Mouse (Mus musculus): Measurements from ENCODE around the gene Zfp385c. TPM values are rescaled to one million over a fixed set of nuclear protein-coding genes. Genes with fewer than 3 reads are reported as not detected.

The Zfp385c gene
- polyA plus RNA-seq, 1 experiment = 0.17 TPM

GRCm38 (mm10) chr11:100719893-100720292 is 27.6 kb upstream of the Zfp385c start:
- TF ChIP-seq POLR2A (IDR thresholded peaks at IDR 0.05; ENCODE audit: extremely low read depth, insufficient read depth, low read length) = no peak
- TF ChIP-seq CTCF (IDR thresholded peaks at IDR 0.05; ENCODE audit: extremely low read depth, insufficient read depth, low read length) = no peak
- H3K4me1 ChIP-seq (ENCODE audit: control insufficient read depth, insufficient read depth, low read length) = peaks cover 24% of the 10 kb centered on the region
- H3K4me3 ChIP-seq (ENCODE audit: insufficient read depth, low read length) = no peak overlapping the region
- peak overlapping the region; percentile 45; the same call in 1 of the 2 replicates for H3K27ac ChIP-seq (ENCODE audit: insufficient read depth, low read length)

GRCm38 (mm10) chr11:100719312-100719711 is 27.1 kb upstream of the Zfp385c start:
- H3K27ac ChIP-seq (ENCODE audit: insufficient read depth, low read length) = peak overlapping the region; percentile 92; the same call in 1 of the 2 replicates
- H3K4me3 ChIP-seq (ENCODE audit: insufficient read depth, low read length) = no peak overlapping the region
- H3K4me1 ChIP-seq (ENCODE audit: control insufficient read depth, insufficient read depth, low read length) = peaks cover 24% of the 10 kb centered on the region
- TF ChIP-seq POLR2A (IDR thresholded peaks at IDR 0.05; ENCODE audit: extremely low read depth, insufficient read depth, low read length) (no peak), CTCF (IDR thresholded peaks at IDR 0.05; ENCODE audit: extremely low read depth, insufficient read depth, low read length) (no peak)

- TF ChIP-seq CTCF (IDR thresholded peaks at IDR 0.05; ENCODE audit: extremely low read depth, insufficient read depth, low read length) = no peak
- no peak for TF ChIP-seq POLR2A (IDR thresholded peaks at IDR 0.05; ENCODE audit: extremely low read depth, insufficient read depth, low read length)
- Histone ChIP-seq H3K4me1 (ENCODE audit: control insufficient read depth, insufficient read depth, low read length) (peaks cover 24% of the 10 kb centered on the region), H3K27ac (ENCODE audit: insufficient read depth, low read length) (peak overlapping the region; percentile 92; the same call in 1 of the 2 replicates), H3K4me3 (ENCODE audit: insufficient read depth, low read length) (no peak overlapping the region)
These were observed 26.6 kb upstream of the Zfp385c start for GRCm38 (mm10) chr11:100718866-100719265.

GRCm38 (mm10) chr11:100718462-100718861 is 26.2 kb upstream of the Zfp385c start:
- H3K27ac ChIP-seq (ENCODE audit: insufficient read depth, low read length) = no peak overlapping the region
- peaks cover 24% of the 10 kb centered on the region for H3K4me1 ChIP-seq (ENCODE audit: control insufficient read depth, insufficient read depth, low read length)
- TF ChIP-seq POLR2A (IDR thresholded peaks at IDR 0.05; ENCODE audit: extremely low read depth, insufficient read depth, low read length) (no peak), CTCF (IDR thresholded peaks at IDR 0.05; ENCODE audit: extremely low read depth, insufficient read depth, low read length) (no peak)
- no peak overlapping the region for H3K4me3 ChIP-seq (ENCODE audit: insufficient read depth, low read length)

GRCm38 (mm10) chr11:100716649-100717048 is 24.4 kb upstream of the Zfp385c start:
- H3K4me3 ChIP-seq (ENCODE audit: insufficient read depth, low read length) = no peak overlapping the region
- peaks cover 18% of the 10 kb centered on the region for H3K4me1 ChIP-seq (ENCODE audit: control insufficient read depth, insufficient read depth, low read length)
- TF ChIP-seq CTCF (IDR thresholded peaks at IDR 0.05; ENCODE audit: extremely low read depth, insufficient read depth, low read length) (no peak), POLR2A (IDR thresholded peaks at IDR 0.05; ENCODE audit: extremely low read depth, insufficient read depth, low read length) (no peak)
- no peak overlapping the region for H3K27ac ChIP-seq (ENCODE audit: insufficient read depth, low read length)

GRCm38 (mm10) chr11:100714948-100715347 is 22.7 kb upstream of the Zfp385c start:
- Histone ChIP-seq H3K27ac (ENCODE audit: insufficient read depth, low read length) (no peak overlapping the region), H3K4me3 (ENCODE audit: insufficient read depth, low read length) (no peak overlapping the region), H3K4me1 (ENCODE audit: control insufficient read depth, insufficient read depth, low read length) (peaks cover 13% of the 10 kb centered on the region)
- TF ChIP-seq POLR2A (IDR thresholded peaks at IDR 0.05; ENCODE audit: extremely low read depth, insufficient read depth, low read length) (no peak), CTCF (IDR thresholded peaks at IDR 0.05; ENCODE audit: extremely low read depth, insufficient read depth, low read length) (no peak)

GRCm38 (mm10) chr11:100714534-100714915 is 22.3 kb upstream of the Zfp385c start:
- H3K4me1 ChIP-seq (ENCODE audit: control insufficient read depth, insufficient read depth, low read length) = peaks cover 9% of the 10 kb centered on the region
- no peak overlapping the region; the same call in 1 of the 2 replicates for H3K4me3 ChIP-seq (ENCODE audit: insufficient read depth, low read length)
- peak overlapping the region; percentile 15; the same call in 1 of the 2 replicates for H3K27ac ChIP-seq (ENCODE audit: insufficient read depth, low read length)
- TF ChIP-seq CTCF (IDR thresholded peaks at IDR 0.05; ENCODE audit: extremely low read depth, insufficient read depth, low read length) (peak; percentile 91), POLR2A (IDR thresholded peaks at IDR 0.05; ENCODE audit: extremely low read depth, insufficient read depth, low read length) (no peak)

GRCm38 (mm10) chr11:100713735-100714533 is 21.7 kb upstream of the Zfp385c start, which contains the start of gene Hspb9:
Gene Hspb9, plus strand, starts transcription at chr11:100713850.
- TF ChIP-seq POLR2A (IDR thresholded peaks at IDR 0.05; ENCODE audit: extremely low read depth, insufficient read depth, low read length) = peak; percentile 37; the same call in 1 of the 2 replicates
- no peak for TF ChIP-seq CTCF (IDR thresholded peaks at IDR 0.05; ENCODE audit: extremely low read depth, insufficient read depth, low read length)
- peak within 1 kb of the TSS; percentile 1; the same call in 1 of the 2 replicates for H3K4me3 ChIP-seq (ENCODE audit: insufficient read depth, low read length)
- H3K4me1 ChIP-seq (ENCODE audit: control insufficient read depth, insufficient read depth, low read length) = peaks cover 7% of the 10 kb centered on the region
- H3K27ac ChIP-seq (ENCODE audit: insufficient read depth, low read length) = peak within 1 kb of the TSS; percentile 27; the same call in 1 of the 2 replicates

GRCm38 (mm10) chr11:100713174-100713573 is 20.9 kb upstream of the Zfp385c start:
- peaks cover 5% of the 10 kb centered on the region; the same call in 1 of the 2 replicates for H3K4me1 ChIP-seq (ENCODE audit: control insufficient read depth, insufficient read depth, low read length)
- TF ChIP-seq CTCF (IDR thresholded peaks at IDR 0.05; ENCODE audit: extremely low read depth, insufficient read depth, low read length) (no peak), POLR2A (IDR thresholded peaks at IDR 0.05; ENCODE audit: extremely low read depth, insufficient read depth, low read length) (no peak)
- no peak overlapping the region for H3K4me3 ChIP-seq (ENCODE audit: insufficient read depth, low read length)
- H3K27ac ChIP-seq (ENCODE audit: insufficient read depth, low read length) = peak overlapping the region; percentile 27; the same call in 1 of the 2 replicates

Measured in cortical plate, adult 2 months (tissue).